Mouse (Mus musculus) olfactory bulb, adult 2 months (tissue): ENCODE results near the gene Slc7a14.

Experiments used
- CTCF ChIP-seq: fragments of 200-500 bp; IDR thresholded peaks from 2 replicates; pipeline ENCODE4 v1.5.1; 2012; ENCODE audit warnings: low read depth, mild to moderate bottlenecking, low read length, moderate library complexity; ENCODE audit not compliant: insufficient read depth
- POLR2A ChIP-seq: fragments of 200-500 bp; IDR thresholded peaks from 2 replicates; pipeline ENCODE4 v1.6.1; 2012; ENCODE audit warnings: mild to moderate bottlenecking, low read depth, low read length, moderate library complexity; ENCODE audit not compliant: insufficient read depth

DNA sequence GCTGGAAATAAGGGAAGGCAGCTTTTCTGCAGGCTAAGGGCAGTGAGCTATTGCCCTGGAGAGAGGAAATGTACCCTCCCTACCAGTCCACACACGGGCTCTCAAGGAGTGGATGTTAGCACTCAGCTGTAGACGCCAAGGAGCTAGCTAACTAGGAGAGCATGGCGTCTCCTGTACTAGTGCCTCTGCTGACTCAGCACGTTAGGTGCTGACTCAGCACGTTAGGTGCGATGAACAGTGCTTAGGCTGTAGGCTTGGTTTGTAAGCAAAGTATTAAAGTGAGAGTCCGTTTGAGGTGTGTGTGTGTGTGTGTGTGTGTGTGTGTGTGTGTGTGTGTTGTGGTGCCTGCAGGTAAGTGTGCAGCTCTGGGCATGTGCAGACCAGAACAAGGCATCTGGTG, 119.8 kb downstream of the Slc7a14 start:
- TF ChIP-seq CTCF (no peak), POLR2A (no peak)
